Mouse (Mus musculus) lung, postnatal 36 days (tissue): ENCODE measurements around the gene Sgpl1.

Experiments used
- DNase-seq: peaks from one replicate; pipeline ENCODE4 v3.0.0; 2022; ENCODE audit warnings: mixed read lengths

The Sgpl1 gene

GRCm38 (mm10) chr10:61080931-61081255, 66.6 kb downstream of the Sgpl1 start:
- DNase-seq = no peak

- DNase-seq = peak; percentile 76
Measured at GRCm38 (mm10) chr10:61080227-61080930, 67.1 kb downstream of the Sgpl1 start.

GRCm38 (mm10) chr10:61075607-61076006, 71.9 kb downstream of the Sgpl1 start:
- no peak for DNase-seq

- no peak for DNase-seq
Measured at GRCm38 (mm10) chr10:61074643-61075042, 72.9 kb downstream of the Sgpl1 start.

GRCm38 (mm10) chr10:61072324-61072723, 75.2 kb downstream of the Sgpl1 start:
- DNase-seq = peak; percentile 59

- no peak for DNase-seq
Measured at GRCm38 (mm10) chr10:61069248-61069647, 78.3 kb downstream of the Sgpl1 start.

- DNase-seq = peak; percentile 71
Measured at GRCm38 (mm10) chr10:61068436-61069192, 78.9 kb downstream of the Sgpl1 start.

- DNase-seq = no peak
Measured at GRCm38 (mm10) chr10:61065287-61066005, 82.1 kb downstream of the Sgpl1 start.

GRCm38 (mm10) chr10:61064635-61065034, 82.9 kb downstream of the Sgpl1 start:
- DNase-seq = peak; percentile 14

- no peak for DNase-seq
Measured at GRCm38 (mm10) chr10:61063271-61063864, 84.1 kb downstream of the Sgpl1 start.

- no peak for DNase-seq
Measured at GRCm38 (mm10) chr10:61059543-61060110, 87.9 kb downstream of the Sgpl1 start.

GRCm38 (mm10) chr10:61059101-61059500, 88.4 kb downstream of the Sgpl1 start:
- DNase-seq = no peak

- no peak for DNase-seq
Measured at GRCm38 (mm10) chr10:61056661-61057060, 90.8 kb downstream of the Sgpl1 start.

- peak; percentile 79 for DNase-seq
Measured at GRCm38 (mm10) chr10:61051993-61052613, 95.4 kb downstream of the Sgpl1 start.
